In the genomic region with DNA sequence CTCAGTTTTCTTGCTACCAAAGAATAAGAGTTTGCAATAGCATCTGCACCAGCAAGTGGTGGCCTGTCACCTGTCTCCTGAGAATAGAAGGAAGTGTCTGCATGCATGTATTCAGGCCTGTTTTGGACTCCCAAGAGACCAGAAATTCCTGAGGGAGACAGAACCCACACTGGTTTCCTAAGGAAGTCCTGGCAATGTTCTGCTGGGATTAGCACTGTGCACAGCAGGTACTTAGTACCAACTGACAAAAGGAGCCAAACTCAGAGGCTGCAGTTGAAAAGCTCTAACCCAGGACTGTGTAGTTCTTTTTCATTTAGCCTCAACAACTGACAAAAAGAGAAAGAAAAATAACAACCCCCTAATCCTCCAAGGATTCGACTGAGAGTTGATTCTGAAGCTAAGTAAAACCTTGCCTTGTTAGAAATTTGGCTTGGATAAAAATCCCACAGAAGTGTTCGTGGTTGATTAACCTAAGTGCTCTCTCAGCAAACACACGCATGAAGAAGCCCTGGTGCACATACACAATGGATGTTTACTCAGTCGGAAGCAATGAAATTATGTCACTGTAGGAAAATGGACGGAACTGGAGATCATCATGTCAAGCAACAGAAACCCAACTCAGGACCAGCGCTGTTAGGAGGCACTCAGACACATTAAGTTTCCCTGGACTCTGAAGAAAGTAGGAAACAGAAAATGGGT, we compare ENCODE assay signal across 11 mouse cellular contexts.
DNase-seq lines count a peak whose midpoint lies in the region; ATAC-seq lines count a peak whose summit lies in the region.
"Had no signal": no experiment of that assay in that cellular context is flagged by ENCODE, and none has a peak within 500 bp of the region (broad histone marks: within the 10 kb centered on the region; RNA-seq: fewer than 3 reads in every experiment).

No protein-coding gene starts in this region.

- H3K27ac ChIP-seq in hindbrain, embryonic 14.5 days: no peak overlapping the region

- peak; percentile 27 to 28 for DNase-seq in cerebellum, postnatal 10 days
- DNase-seq in cerebellum, postnatal 4 days (ENCODE audit: low spot score in 2 of 2): no peak
- peak; percentile 17 for DNase-seq in left cerebral cortex, postnatal 4 days
- DNase-seq in left cerebral cortex, postnatal 25 days (ENCODE audit: low spot score in 2 of 2): no peak
- DNase-seq in embryo, embryonic 10 days (ENCODE audit: low spot score): peak; percentile 47
- peak; percentile 54 for DNase-seq in hindbrain, embryonic 14.5 days (ENCODE audit: low spot score)
- no peak for DNase-seq in spleen, postnatal 4 days (ENCODE audit: low spot score in 2 of 2)
- no peak for DNase-seq in layer of hippocampus, adult 8-10 months (ENCODE audit: low spot score in 2 of 2)
- DNase-seq: cerebellum, adult 11 months; gastrocnemius, postnatal 14 days; spleen, adult 18-20 months had no signal

- no peak; the same call in 1 of the 2 replicates for ATAC-seq in hindbrain, embryonic 14.5 days (ENCODE audit: low FRiP score)

- H3K9me3 ChIP-seq in hindbrain, embryonic 14.5 days (ENCODE audit: control insufficient read depth, low read length): no peaks in the 10 kb centered on the region

- no peak overlapping the region for H3K4me2 ChIP-seq in hindbrain, embryonic 14.5 days (replicated peaks)

- peaks cover 27% of the 10 kb centered on the region for H3K4me1 ChIP-seq in hindbrain, embryonic 14.5 days (replicated peaks; ENCODE audit: control insufficient read depth, insufficient read depth, low read length)

- H3K9ac ChIP-seq in hindbrain, embryonic 14.5 days: no peak overlapping the region

- no peaks in the 10 kb centered on the region for H3K27me3 ChIP-seq in hindbrain, embryonic 14.5 days (ENCODE audit: control insufficient read depth, insufficient read depth, low read length)

- H3K36me3 ChIP-seq in hindbrain, embryonic 14.5 days (replicated peaks; ENCODE audit: control insufficient read depth, insufficient read depth): no peaks in the 10 kb centered on the region

- H3K4me3 ChIP-seq in hindbrain, embryonic 14.5 days (replicated peaks; ENCODE audit: low read length): no peak overlapping the region

- 22% methylated on average over 6 of the region's 6 CpGs for WGBS in hindbrain, embryonic 14.5 days

- intact Hi-C loops in left cerebral cortex, postnatal 4 days (cut with DNase I): no loop called here
- intact Hi-C loops in left cerebral cortex, postnatal 25 days (cut with DNase I): no loop called here

Comparison
In these comparisons a context has a peak if more than half of its experiments do, and no peak if none do; other contexts are left out.
1. DNase-seq: peak in cerebellum, postnatal 10 days (2 of 2), left cerebral cortex, postnatal 4 days (single experiment), embryo, embryonic 10 days (single experiment) and hindbrain, embryonic 14.5 days (single experiment); none in cerebellum, postnatal 4 days (0 of 2), left cerebral cortex, postnatal 25 days (0 of 2), spleen, postnatal 4 days (0 of 2) and layer of hippocampus, adult 8-10 months (0 of 2).